Mouse (Mus musculus) embryonic fibroblast, embryonic 13.5 days (primary cell): ENCODE measurements around the gene Nars2.

Source experiments
- CTCF ChIP-seq: IDR thresholded peaks from 2 replicates; pipeline ENCODE4 v1.5.1; 2011; ENCODE audit warnings: mild to moderate bottlenecking, control low read depth, low read length, moderate library complexity, borderline replicate concordance; ENCODE audit not compliant: insufficient read depth
- POLR2A ChIP-seq: IDR thresholded peaks from 2 replicates; pipeline ENCODE4 v1.6.1; 2011; ENCODE audit warnings: low read depth, mild to moderate bottlenecking, control low read depth, low read length, moderate library complexity

DNA sequence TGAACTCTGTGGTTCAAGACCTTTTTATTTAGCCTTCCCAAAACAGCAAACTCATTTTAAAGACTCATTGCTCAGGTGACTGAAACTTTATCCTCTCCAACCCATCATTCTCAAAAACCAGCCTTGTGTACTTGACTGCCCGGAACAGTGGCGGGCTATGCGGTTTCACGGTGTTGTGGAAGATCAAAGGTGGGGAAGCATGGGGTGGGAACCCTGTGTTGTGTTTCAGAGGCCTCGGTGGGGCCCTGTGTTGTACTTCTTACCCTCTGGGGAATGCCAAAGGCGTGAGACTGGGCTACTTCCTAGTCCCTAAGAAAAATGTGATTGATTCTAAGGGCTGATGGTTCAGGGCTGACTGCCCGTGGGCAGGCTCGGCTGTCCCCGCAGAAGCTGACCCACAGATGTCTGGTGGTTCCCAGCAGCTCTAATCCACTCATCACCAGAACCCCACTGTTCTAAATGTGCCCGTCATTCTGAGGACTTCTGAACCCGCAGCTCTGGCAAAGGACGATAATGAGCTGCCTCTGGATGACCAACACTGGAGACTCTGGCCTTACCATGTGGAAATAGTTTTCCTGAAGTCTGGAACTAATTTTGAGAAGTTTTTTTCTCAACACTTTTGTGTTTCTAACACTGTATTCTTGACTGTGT is 40.9 kb upstream of the Nars2 start:
- TF ChIP-seq CTCF (no peak), POLR2A (no peak)
